Mouse (Mus musculus) cerebellum, adult 9-10 months (tissue): ENCODE measurements around the gene Cpm.
A peak's percentile ranks its signal among the peaks of the same experiment; 100 is the strongest.
"Not testable (repeated sequence)": the region's sequence is repeated elsewhere in the genome, so short reads cannot be mapped to it uniquely, and the experiment has no call there.

Experiments used
- DNase-seq: peaks from one replicate; pipeline ENCODE4 v3.0.0; 2022

Gene Cpm

DNA sequence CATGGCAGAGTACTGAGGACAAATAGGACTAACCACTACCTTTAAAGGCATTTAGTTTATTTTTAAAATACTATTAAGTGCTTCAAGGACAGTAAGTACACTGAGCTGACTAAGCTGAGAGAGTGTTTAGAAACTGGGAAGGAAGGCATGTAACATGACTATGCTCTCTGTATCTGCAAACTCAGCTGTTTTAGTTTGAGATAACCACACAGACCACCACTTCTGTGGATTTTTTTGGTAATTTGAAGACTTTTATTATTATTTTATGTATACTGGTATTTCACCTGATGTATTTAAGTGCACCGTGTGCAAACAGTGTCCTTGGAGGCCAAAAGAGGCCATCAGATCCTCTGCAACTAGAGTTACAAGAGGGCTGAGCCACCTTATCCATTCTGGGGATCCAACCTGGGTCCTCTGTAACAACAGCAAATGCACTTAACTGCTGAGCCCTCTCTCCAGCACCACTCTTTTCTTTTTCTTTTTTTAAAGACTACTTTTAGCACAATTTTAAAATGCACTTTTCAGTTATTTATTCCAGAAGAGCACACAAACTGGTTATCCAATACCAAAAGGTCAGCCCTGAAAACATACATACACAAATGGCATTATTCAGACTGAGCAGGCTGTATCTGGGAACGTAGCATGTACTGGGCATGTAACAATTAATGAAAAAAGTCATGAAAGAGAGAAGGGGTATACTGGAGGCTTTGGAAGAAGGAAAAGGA lies 78.0 kb downstream of the Cpm start:
- DNase-seq = no peak

DNA sequence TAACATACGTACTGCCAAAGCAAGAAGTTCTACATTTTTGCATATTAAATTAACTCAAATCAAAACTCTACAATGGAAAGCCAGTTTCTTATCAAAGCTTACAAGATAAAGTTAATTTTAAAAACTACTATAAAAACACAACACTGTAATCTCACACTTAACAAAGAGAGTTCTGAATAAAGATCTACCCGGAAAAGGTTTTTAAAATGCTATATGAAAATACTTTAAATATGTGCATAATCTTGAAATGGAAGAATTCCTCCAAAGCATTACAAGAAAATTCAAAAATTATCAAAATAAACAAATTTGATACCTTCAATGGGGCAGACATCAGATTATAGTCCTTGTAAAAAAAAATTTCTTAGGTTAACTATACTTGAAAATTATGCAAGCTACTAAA lies 79.1 kb downstream of the Cpm start:
- DNase-seq = no peak

- DNase-seq = peak; percentile 17
Measured at GRCm38 (mm10) chr10:117708856-117709255, 79.6 kb downstream of the Cpm start.

GRCm38 (mm10) chr10:117709326-117709830 lies 80.1 kb downstream of the Cpm start:
- DNase-seq = peak; percentile 20

DNA sequence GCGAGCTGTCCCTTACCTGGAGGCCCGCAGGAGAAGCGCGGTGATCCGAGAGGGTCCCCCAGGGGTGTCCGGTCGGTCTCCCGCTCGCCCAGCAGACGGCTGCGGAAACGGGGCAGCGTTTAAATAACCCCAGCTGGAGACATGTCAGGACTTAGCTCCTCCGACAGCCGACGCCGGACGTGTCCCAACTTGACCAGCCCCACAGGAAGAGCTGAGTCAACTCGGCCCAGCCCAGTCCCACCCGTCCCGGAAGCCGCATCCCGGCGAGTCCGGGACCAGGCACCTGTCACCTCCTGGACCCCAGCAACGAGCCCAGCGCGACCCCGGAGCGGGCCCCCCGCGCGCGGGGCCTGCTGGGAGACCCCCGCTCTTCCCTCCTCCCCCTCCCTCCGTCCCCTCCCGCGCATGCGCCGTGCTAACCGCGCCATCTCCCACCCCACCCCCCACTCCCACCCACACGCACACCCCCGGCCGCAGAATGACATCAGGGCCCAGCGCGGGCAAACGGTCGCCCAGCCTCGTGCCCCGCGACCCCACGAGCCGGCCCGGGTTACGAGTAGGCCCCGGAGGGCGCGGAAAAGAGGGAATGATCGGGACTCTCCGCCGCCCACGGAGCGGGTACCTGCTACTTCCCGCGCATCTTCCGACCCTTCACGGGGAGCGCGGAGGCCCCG lies 80.8 kb downstream of the Cpm start:
- peak; percentile 77 for DNase-seq

DNA sequence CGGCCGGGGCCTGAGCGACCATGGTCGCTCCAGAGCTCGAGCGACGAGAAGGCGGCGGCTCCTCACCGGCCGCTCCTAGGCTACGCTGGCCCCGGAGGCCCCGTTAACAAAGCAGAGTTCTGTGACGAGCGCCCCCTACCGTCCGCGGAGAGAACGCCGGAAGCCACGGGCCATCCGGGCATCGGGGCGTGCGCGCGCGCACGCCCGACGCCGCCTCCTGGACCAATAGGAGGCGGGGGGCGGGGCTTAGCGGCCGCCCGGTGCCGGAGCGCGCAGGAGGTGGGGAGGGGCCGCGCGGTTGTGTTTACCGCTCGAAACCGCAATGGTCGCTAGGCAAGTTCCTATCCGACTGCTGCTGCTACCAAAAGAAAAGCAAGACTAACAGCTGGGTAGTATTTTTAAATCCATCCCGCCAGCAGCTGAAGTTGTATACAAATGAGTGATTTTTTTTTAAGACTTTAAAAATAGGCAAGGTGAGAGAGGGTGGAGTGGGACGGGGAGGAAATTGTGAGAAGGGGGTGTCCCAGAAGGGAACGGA lies 81.4 kb downstream of the Cpm start, which contains the start of gene Mdm2:
Mdm2 (minus strand) TSS at position 155 of the 538 bp plus-strand sequence.
- DNase-seq = peak; percentile 96

DNA sequence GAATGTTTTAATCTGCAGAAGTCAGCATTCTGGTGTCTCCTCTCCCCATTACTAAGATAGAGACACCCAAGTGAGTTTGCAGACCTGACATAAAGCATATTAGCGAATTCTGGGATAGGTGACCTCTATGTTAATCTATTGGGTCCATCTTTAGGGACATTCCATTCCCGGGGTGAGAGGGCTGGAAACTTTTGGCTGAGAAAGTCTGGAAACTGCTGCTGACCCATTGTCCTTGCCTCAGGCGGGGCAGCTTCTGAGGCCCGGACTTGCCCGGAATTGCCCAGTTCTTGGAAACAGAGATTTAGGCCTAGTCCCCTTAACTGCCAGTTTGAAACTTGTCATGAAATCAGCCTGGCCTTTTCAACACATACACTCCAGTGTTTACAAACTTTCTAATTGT lies 82.1 kb downstream of the Cpm start:
- no peak for DNase-seq

DNA sequence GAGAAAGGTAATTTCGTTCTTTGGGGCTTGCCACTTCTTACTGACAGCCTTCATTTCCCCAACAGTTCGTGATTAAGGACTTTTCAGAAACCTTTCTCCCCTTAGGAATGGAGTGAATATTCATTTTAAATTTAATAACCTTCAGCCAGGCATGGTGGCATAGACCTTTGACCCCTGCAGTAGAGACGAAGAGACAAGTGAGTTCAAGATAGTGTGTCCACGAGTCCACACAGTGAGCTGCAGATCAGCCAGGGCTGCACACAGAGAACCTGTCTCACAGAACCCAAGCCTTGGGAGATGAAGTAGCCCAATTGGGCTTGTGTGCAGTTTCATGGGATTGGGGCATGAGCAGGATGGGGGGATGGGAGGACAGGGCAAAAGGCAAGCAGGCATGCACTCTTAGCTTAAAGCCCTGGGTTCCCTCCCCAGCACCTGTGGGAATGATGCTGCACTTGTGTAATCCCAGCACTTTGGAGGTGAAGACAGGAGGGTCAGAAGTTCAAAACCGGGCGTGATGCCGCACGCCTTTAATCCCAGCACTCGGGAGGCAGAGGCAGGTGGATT lies 83.0 kb downstream of the Cpm start:
- DNase-seq = peak; percentile 16

- no peak for DNase-seq
Measured at GRCm38 (mm10) chr10:117712871-117713270, 83.6 kb downstream of the Cpm start.

DNA sequence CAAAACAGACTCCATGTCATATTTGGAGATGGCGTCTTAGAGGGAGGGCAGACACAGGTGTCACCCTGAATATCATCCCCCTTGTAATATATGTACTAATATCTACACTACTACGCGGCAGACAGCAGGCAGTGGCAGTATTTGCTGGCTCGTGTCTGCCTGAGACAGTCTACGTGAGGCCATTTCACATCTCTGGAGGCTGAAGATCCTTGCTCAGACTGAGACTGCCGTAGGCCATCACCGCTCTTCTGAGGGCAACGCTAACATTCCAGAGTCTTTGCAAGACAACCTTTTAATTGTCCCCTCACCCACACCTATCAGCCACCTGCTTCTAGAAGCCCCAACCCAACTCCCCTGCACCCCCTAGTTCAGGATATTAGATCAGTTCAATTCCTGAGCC lies 84.2 kb downstream of the Cpm start:
- DNase-seq = no peak

DNA sequence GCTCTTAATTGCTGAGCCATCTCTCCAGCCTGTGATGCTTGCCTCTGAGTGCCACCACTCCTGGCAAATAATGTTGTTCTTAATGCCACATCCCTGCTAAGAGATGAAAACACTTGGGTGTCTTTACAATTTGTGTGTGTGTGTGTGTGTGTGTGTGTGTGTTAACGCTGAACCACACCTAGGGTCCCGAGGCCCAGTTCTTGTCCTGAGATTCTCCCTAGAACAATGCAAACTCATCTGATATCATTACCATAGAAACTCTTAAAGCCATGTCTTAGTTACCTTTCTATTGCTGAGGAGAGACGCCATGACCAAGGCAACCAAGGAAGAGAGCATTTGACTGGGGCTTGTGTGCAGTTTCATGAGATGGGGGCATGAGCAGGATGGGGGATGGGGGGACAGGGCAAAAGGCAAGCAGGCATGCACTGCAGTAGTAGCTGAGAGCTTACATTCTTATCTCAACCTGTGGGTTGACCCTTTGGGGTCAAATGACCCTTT lies 84.8 kb downstream of the Cpm start:
- no peak for DNase-seq

GRCm38 (mm10) chr10:117714928-117715500 lies 85.7 kb downstream of the Cpm start:
- no peak for DNase-seq

DNA sequence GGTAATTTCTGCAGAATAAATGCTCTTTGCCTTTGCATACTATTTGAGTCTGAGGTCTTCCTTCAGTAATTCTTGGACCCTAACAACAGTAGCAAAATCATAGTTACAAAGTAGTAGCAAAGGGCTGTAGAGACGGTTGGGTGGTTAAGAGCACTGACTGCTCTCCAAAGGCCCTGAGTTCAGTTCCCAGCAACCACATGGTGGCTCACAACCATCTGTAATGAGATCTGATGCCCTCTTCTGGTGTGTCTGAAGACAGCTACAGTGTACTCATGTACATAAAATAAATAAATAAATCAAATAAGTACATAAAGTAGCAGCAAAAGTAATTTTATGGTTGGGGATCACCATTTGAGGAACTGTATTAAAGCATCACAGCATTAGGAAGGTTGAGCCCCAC lies 86.4 kb downstream of the Cpm start:
- DNase-seq = not testable (repeated sequence)

GRCm38 (mm10) chr10:117716686-117717085 lies 87.4 kb downstream of the Cpm start:
- DNase-seq = no peak

- DNase-seq = no peak
Measured at GRCm38 (mm10) chr10:117717583-117717982, 88.3 kb downstream of the Cpm start.

- DNase-seq = no peak
Measured at GRCm38 (mm10) chr10:117718161-117719119, 89.1 kb downstream of the Cpm start.

GRCm38 (mm10) chr10:117724136-117724718 lies 94.9 kb downstream of the Cpm start:
- no peak for DNase-seq

DNA sequence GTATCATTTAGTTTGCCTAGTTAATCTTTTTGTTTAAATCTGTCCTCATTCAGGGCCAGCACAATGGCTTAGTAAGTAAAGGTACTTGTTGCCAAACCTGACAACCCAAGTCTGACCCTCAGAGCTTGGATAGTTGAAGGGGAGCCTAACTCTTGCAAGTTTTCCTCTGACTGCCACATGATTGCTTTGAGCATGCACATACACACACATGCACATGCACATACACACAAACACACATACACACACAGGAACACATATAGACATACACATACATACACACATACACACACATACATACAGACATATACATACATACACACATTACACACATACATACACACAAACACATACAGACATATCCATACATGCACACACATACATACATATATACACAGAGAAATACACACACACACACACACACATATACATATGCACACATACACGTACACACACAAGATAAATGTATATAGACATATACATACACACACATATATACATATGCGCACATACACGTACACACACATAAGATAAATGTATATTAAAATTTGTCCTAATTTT lies 95.6 kb downstream of the Cpm start:
- no peak for DNase-seq

DNA sequence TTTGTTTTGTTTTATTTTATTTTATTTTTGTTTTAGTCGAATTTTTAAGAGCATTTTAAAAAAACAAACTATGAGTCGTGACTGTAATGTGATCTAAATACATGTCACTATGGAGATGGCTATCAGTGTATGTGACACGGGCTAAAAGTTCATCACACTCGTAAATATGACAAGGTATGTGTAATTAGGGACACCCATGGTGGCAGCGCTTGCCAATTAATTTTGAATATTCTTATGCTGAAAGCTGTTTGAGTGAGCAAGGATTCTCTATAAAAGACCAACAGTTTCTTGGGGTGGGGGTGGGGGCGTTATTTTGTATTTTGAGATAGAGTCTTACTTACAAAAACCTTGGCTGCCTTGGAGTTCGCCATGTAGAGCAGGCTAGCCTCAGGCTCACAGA lies 96.4 kb downstream of the Cpm start:
- no peak for DNase-seq

GRCm38 (mm10) chr10:117726350-117726749 lies 97.0 kb downstream of the Cpm start:
- DNase-seq = no peak

DNA sequence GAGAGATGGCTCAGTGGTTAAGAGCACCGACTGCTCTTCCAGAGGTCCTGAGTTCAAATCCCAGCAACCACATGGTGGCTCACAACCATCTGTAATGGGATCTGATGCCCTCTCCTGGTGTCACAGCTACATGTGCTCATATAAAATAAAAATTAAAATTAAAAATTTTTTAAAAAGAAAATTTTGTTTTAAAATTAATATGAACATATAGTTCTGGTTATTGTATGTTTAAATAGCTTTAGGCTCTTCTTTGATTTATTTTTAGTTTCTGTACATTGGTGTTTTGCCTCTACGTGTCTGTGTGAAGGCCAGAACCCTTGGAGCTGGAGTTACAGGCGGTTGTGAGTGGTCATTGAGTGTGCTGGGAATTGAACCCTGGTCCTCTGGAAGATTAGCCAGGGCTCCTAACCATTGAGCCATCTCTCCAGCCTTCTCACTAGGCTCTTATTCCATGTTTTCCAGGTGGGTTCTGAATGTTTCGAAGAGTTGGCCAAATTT lies 97.6 kb downstream of the Cpm start:
- DNase-seq = no peak
